Mouse (Mus musculus) midbrain, embryonic 16.5 days (tissue): ENCODE results near the gene Gm20388. TPM values are rescaled to one million over a fixed set of nuclear protein-coding genes. Genes with fewer than 3 reads are reported as not detected.

Source experiments
- ATAC-seq: fragments of 200-750 bp; cut with Nextera tagmentation; 2 replicates; pipeline ENCODE4 v1.8.0; 2017; ENCODE audit warnings: moderate TSS enrichment
- H3K27ac ChIP-seq: fragments of 300-500 bp; sonication (generic); 2 replicates; pipeline ENCODE4 v1.5.1; 2014; ENCODE audit warnings: mild to moderate bottlenecking, low read length, mixed read lengths
- H3K27me3 ChIP-seq: fragments of 300-500 bp; sonication (generic); 2 replicates; pipeline ENCODE4 v1.6.1; 2014; ENCODE audit warnings: low read depth, low read length, mixed read lengths; ENCODE audit not compliant: control insufficient read depth, insufficient read depth
- H3K36me3 ChIP-seq: fragments of 300-500 bp; sonication (generic); 2 replicates; pipeline ENCODE4 v1.6.1; 2014; ENCODE audit warnings: mild to moderate bottlenecking, low read length, moderate library complexity, mixed read lengths; ENCODE audit not compliant: control insufficient read depth, insufficient read depth
- H3K4me1 ChIP-seq: fragments of 300-500 bp; sonication (generic); 2 replicates; pipeline ENCODE4 v1.6.1; 2014; ENCODE audit warnings: mild to moderate bottlenecking, low read length, mixed read lengths; ENCODE audit not compliant: control insufficient read depth, insufficient read depth
- H3K4me2 ChIP-seq: fragments of 300-500 bp; sonication (generic); 2 replicates; pipeline ENCODE4 v1.6.1; 2014; ENCODE audit warnings: mild to moderate bottlenecking, low read length, mixed read lengths
- H3K4me3 ChIP-seq: fragments of 300-500 bp; sonication (generic); 2 replicates; pipeline ENCODE4 v1.5.1; 2014; ENCODE audit warnings: low read depth, mild to moderate bottlenecking, low read length, moderate library complexity, mixed read lengths
- H3K9ac ChIP-seq: fragments of 300-500 bp; sonication (generic); 2 replicates; pipeline ENCODE4 v1.6.1; 2014; ENCODE audit warnings: low read depth, low read length, mixed read lengths
- H3K9me3 ChIP-seq: fragments of 300-500 bp; sonication (generic); replicated peaks from 2 replicates; pipeline ENCODE4 v1.6.1; 2014; ENCODE audit warnings: mild to moderate bottlenecking, low read length, mixed read lengths; ENCODE audit not compliant: control insufficient read depth, poor library complexity, severe bottlenecking
- WGBS: fragments of 180-500 bp; shearing (Covaris S2); extraction: QIAGEN DNeasy Blood & Tissue Kit; methylation state at CpG from one replicate; pipeline ENCODE4 v1.1.7; 2014; 5-methylcytosine and 5-hydroxymethylcytosine counted together
- polyA plus RNA-seq: library from polyadenylated mRNA; unstranded; fragments of >200 nt; fragmentation: Nextera tagmentation; extraction: Ambion mirVana; gene quantifications from 2 replicates; pipeline ENCODE4 v1.2.1, GENCODE M21; 2015

Gene Gm20388
- polyA plus RNA-seq, 1 experiment from 2014 or later: 7.5 TPM

DNA sequence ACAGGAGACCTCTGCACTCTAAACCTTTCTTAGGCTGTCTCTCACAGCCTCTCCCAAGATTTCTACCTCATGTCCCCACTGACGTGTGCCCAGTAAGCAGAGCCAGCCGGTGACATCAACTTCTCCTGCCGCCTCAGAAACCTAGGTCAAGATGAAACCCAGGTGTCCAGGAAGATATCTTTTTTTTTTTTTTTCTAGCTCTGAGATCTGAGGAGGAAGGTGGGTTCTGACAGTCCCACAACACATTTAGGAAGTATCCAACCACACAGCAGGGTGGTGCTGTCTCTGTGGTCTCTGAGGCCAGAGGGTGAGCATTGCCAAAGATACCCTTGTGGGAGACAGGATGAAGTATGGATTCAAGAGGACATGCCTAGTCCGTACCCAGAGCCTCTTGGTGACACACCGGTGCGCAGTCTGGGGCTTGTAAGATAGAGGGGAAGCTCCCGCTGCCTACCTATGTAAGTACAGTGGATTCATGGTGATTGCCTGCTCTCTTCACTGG is 1246.4 kb downstream of the Gm20388 start:
- H3K4me3 ChIP-seq: no peak overlapping the region
- H3K9ac ChIP-seq: no peak overlapping the region
- no peak overlapping the region for H3K27ac ChIP-seq
- WGBS: 93% methylated on average over 7 of the region's 7 CpGs
- H3K36me3 ChIP-seq: no peaks in the 10 kb centered on the region
- ATAC-seq: no peak
- H3K9me3 ChIP-seq: no peaks in the 10 kb centered on the region
- no peaks in the 10 kb centered on the region for H3K27me3 ChIP-seq
- H3K4me2 ChIP-seq: no peak overlapping the region
- no peaks in the 10 kb centered on the region for H3K4me1 ChIP-seq

DNA sequence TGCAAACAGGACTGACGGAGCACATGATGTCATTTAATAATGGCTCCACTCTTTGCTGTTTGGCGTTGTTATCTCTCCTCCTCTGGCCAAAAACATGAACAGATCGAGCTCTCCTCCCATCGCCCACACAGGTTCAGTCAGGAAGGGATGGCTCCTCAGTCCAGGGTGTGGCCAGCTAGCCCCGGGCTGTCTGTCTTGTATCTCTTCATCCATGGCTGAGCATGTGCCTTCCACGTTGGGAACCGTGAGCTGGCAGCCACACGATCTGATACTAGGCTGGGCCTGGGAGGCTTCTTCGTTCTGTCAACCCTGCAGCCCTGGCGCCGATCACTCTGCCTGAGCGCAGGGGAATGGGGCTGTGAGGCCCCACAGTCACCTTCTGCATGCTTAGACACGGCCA is 1248.2 kb downstream of the Gm20388 start:
- Histone ChIP-seq H3K4me3 (no peak overlapping the region), H3K4me1 (no peaks in the 10 kb centered on the region), H3K9ac (no peak overlapping the region), H3K27ac (no peak overlapping the region), H3K9me3 (no peaks in the 10 kb centered on the region), H3K27me3 (no peaks in the 10 kb centered on the region), H3K4me2 (no peak overlapping the region), H3K36me3 (no peaks in the 10 kb centered on the region)
- WGBS: 81% methylated on average over 13 of the region's 13 CpGs
- no peak for ATAC-seq

DNA sequence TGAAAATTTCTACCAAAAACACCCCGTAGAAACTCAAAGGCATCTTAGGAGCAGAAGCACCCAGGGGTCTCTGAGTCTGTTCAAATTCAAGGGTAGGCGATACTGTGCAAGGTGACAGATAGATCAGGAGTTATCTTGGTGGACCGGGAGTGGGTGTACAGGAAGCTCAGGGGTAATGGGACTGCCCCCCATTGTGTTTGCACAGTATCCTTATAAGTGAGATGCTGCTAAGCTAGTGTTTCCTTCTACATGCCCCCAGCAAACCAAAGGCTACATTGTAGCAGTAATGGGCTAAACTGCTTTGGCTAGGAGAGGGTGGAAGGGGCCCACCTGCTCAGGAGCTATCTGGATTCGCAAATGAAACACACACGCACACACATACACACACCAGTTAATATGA is 1250.8 kb downstream of the Gm20388 start:
- no peak for ATAC-seq
- Histone ChIP-seq H3K36me3 (no peaks in the 10 kb centered on the region), H3K4me1 (no peaks in the 10 kb centered on the region), H3K4me3 (no peak overlapping the region), H3K27ac (no peak overlapping the region), H3K9ac (no peak overlapping the region), H3K27me3 (no peaks in the 10 kb centered on the region), H3K9me3 (no peaks in the 10 kb centered on the region), H3K4me2 (no peak overlapping the region)
- WGBS: 90% methylated on average over 5 of the region's 5 CpGs

DNA sequence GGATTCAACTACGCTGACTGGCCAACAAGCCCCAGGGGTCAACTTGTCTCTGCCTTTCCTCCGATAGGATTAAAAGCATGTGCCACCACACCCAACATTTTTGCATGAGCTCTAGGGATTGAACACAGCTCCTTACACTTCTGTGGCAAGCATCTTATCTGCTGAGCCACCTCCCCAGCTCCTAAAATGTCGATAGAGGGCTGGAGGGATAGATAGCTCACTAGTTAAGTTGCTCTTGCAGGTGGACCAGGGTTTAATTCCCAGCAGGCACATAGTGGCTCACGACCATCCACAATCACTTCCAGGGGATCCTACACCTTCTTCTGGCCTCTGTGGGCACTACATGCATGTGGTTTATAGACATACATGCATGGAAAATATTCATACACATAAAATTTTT is 1251.8 kb downstream of the Gm20388 start:
- Histone ChIP-seq H3K9ac (no peak overlapping the region), H3K4me2 (no peak overlapping the region), H3K9me3 (no peaks in the 10 kb centered on the region), H3K36me3 (no peaks in the 10 kb centered on the region), H3K4me1 (no peaks in the 10 kb centered on the region), H3K27me3 (no peaks in the 10 kb centered on the region), H3K27ac (no peak overlapping the region), H3K4me3 (no peak overlapping the region)
- WGBS: 73% methylated on average over 4 of the region's 4 CpGs
- ATAC-seq: no peak

DNA sequence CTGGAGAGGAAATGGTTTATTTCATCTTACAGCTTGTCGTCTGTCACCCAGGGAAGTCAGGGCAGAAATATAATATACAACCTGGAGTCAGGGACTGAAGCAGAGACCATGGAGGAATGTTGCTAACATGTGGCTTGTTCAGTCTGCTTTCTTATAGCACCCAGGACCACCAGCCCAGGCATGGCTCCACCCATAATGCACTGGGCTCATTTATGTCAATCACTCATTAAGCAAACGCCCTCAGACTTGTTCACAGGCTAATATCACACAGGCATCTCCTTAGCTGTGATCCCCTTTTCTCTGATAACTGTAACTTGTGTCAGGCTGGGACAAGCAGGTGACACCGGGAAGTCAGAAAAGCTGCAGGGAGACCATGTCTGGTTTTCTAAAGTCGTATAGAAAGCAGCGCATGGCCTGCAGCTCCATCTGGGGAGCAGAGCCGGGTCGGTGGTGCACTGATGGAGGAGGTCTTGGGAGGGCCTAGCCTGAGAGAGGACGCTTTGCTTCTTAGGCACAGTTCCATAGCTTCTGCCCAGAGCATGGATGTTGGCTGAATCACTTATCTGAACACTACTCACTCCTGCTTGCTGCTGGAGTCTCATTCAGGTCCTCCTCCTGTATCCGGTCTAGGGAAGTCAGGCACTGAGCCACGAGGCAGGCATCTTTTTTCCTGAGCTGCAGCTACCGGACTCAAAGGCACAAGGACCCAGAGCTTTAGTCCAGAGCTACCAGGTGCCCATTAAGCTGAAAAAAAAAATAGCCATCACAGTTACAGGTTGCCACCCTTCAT is 1252.5 kb downstream of the Gm20388 start:
- 79% methylated on average over 11 of the region's 11 CpGs for WGBS
- Histone ChIP-seq H3K4me1 (no peaks in the 10 kb centered on the region), H3K4me2 (no peak overlapping the region), H3K36me3 (no peaks in the 10 kb centered on the region), H3K27me3 (no peaks in the 10 kb centered on the region), H3K4me3 (no peak overlapping the region), H3K9ac (no peak overlapping the region), H3K27ac (no peak overlapping the region), H3K9me3 (no peaks in the 10 kb centered on the region)
- ATAC-seq: no peak

DNA sequence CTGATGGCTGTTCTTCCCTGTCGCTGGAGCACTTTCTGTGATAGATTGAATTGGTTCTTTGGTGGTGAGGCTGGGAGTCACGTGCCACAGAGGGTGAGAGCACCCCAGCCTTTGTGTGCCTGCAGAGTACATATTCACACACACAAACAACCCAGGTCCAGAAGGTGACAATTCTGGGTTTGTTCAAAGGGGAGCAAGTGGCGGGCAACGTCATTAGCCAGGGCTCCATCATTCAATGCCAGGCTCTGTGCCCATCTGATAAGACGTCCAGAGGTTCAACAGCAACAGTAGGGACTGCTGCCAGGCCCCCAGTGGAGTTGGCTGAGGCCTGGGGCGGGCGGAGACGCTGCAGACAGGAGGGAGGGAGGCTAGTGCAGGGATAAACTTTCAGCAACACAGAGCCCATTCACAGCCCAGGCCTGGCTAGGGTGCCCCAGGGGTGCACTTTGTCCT is 1253.4 kb downstream of the Gm20388 start:
- H3K36me3 ChIP-seq: no peaks in the 10 kb centered on the region
- ATAC-seq: no peak
- H3K4me2 ChIP-seq: no peak overlapping the region
- H3K4me3 ChIP-seq: no peak overlapping the region
- H3K27ac ChIP-seq: no peak overlapping the region
- no peak overlapping the region for H3K9ac ChIP-seq
- no peaks in the 10 kb centered on the region for H3K27me3 ChIP-seq
- WGBS: 58% methylated on average over 8 of the region's 8 CpGs
- H3K4me1 ChIP-seq: no peaks in the 10 kb centered on the region
- no peaks in the 10 kb centered on the region for H3K9me3 ChIP-seq

DNA sequence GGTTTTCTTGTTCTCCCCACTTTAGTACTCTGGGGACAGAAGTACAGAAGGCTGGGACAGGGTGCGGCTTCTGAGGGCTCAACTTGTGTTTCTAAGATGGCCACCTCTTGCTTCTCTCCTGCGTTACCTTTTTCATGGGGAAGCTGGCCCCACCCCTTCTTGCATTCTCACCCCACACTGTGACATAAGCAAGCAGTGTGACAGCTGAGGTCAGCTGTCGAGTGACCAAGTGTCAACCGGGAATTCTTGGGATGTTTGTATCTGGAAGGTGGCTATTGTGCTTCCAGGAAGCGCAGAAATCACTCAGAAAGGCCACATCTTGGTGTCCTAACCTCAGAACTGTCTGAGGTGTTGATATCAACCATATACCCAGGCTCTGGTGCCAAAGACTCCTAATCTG is 1257.4 kb downstream of the Gm20388 start:
- H3K27me3 ChIP-seq: no peaks in the 10 kb centered on the region
- no peaks in the 10 kb centered on the region for H3K36me3 ChIP-seq
- no peak overlapping the region for H3K4me2 ChIP-seq
- no peak for ATAC-seq
- H3K27ac ChIP-seq: no peak overlapping the region
- WGBS: 81% methylated on average over 5 of the region's 5 CpGs
- no peaks in the 10 kb centered on the region for H3K4me1 ChIP-seq
- no peak overlapping the region for H3K4me3 ChIP-seq
- no peaks in the 10 kb centered on the region for H3K9me3 ChIP-seq
- no peak overlapping the region for H3K9ac ChIP-seq

DNA sequence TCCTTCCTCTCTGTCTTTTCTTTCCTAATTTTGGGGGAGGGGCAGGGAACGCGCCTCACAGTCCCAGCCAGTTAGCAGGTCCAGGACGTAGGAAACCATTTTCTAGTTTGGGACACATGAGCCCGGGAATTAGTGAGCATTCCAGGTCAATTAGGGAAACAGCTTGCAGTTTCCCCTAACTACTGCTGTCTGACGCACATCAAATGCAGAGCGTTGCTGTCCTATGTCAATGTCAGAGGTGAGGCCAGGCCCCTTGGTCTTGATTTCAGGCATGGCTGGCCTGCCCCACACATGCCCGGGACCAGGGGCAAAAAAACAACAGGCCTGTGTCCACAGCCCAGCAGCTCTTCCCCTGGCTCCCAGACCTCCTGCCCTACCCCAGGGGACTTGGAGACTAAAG is 1259.5 kb downstream of the Gm20388 start:
- H3K4me1 ChIP-seq: no peaks in the 10 kb centered on the region
- H3K4me3 ChIP-seq: no peak overlapping the region
- H3K36me3 ChIP-seq: no peaks in the 10 kb centered on the region
- ATAC-seq: no peak
- no peaks in the 10 kb centered on the region for H3K27me3 ChIP-seq
- no peaks in the 10 kb centered on the region for H3K9me3 ChIP-seq
- H3K27ac ChIP-seq: no peak overlapping the region
- no peak overlapping the region for H3K4me2 ChIP-seq
- H3K9ac ChIP-seq: no peak overlapping the region
- 70% methylated on average over 7 of the region's 7 CpGs for WGBS

DNA sequence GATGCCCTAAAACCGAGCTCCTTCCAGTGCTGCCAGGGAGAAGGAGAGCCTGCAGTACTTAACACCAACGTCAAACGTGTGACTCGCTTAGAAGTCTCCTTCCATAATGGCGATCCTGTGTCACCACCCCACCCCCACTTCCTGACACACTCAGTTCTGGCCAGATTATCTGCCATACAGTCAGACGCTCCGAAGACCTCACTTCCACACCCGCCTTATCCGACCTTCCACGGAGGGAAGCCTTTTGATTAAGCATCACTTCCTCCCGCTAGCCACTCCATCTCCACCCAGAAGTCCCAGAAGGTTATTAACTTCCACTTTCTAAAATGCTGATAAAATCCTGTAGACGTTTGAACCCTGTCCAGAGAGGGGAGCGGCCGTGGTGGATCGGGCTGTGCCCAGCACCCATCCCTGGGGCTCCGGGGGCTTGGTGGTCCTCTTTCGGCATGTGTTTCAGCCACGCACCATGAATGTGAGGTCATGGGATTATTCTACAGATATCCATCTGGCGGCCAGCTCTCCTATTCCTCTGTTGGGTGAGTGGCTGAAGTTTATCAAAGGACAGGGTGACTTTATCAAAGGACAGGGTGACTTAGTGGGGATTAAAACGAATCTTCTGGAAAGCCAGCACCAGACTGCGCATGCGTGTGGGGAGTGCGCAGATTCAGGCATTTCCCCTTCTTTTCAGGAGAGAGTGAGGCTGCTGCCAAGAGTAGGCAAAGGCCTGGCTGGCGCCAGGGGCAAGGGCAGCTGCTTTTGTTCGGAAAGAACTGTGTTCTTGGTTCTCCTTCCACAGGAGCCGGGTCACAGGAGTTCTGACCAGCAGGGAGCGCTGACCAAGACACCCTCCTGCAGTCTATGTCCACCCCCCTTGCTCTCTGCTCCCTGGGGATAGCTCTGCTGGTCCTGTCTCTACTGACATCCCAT is 1260.2 kb downstream of the Gm20388 start:
- H3K9ac ChIP-seq: no peak overlapping the region
- H3K4me2 ChIP-seq: no peak overlapping the region
- ATAC-seq: no peak
- H3K4me1 ChIP-seq: no peaks in the 10 kb centered on the region
- no peak overlapping the region for H3K27ac ChIP-seq
- 69% methylated on average over 27 of the region's 27 CpGs for WGBS
- H3K4me3 ChIP-seq: no peak overlapping the region
- no peaks in the 10 kb centered on the region for H3K27me3 ChIP-seq
- H3K9me3 ChIP-seq: no peaks in the 10 kb centered on the region
- no peaks in the 10 kb centered on the region for H3K36me3 ChIP-seq
